Mouse (Mus musculus): Measurements from ENCODE around the gene Rpl37.

Rpl37 gene

DNA sequence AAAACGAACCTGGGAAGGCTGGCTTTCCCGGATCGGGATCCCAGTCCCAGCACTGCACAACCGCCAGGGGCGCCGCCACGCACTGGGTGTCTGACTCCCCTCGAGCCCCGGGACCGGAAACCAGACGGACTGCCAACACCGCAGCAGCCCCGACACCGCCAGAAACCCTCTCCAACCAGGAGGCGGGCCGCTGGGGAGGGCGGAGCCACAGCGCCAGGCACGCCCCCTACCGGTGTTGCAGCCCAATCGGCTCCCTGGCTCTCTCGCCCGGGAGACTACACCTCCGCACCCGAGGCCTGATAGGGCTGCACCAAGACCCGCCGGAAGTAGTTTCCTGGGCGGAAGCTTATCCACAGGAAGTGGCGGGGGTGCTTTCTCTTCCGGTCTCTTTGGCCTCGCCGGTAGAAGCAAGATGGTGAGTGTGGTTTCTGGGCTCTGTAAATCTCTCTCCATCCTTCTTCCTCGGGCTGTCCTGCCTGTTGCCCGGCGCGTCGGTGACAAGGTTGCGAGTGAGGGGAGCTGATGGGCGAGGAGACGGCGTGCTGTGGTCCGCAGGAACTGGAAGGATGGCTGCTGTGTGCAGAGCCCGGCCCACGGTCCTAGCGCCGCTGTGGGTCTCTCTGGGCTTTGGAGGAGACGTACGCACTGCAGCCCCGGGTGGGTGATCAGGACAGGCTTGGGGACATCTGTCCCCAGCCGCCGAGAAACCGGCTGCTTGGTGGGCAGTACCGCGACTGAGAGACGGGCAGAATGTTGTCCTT lies at the start of gene Rpl37:
Gene Rpl37 (plus strand): TSS at position 376 of the 761 bp plus-strand sequence.
- peak; percentile 99 for DNase-seq

DNA sequence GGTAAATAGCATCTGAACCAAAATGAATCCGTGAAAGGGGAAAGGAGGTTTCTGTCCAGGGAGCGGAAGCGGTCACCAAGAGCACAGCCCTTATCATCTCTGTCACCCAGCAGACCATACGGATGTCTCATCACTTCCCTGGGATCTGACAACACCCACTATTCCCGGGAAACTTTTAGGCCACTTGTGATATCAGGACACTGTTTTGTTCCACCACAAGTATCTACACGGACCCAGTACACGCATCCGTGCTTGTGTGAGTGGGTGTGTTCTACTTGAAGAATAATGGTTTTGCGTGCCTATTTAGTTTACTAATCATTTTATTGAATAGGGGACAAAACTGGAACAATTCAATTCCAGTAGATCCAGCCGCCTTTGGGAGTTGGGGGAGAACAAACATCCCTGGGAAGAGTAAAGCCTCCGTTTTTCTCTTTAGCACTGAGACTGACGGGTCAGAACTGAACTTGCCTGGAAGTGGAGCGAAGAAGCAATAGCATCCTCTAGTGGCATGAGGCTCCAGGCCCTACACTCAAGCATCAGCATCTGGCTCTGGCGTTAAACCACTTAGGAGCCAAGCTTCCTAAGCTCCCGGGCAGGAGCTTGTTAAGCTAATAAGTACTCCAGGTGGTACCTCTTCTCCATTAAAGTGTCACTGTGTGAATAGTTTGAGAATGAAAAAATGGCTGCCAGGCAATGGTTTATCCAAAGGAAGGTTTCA lies 47.5 kb upstream of the Rpl37 start:
- peak; percentile 63 to 65 for DNase-seq

- DNase-seq, result no peak
Measured at GRCm38 (mm10) chr15:5081235-5081634, 35.2 kb upstream of the Rpl37 start.

GRCm38 (mm10) chr15:5086162-5086561 lies 30.3 kb upstream of the Rpl37 start:
- peak; percentile 20 to 36 for DNase-seq

DNA sequence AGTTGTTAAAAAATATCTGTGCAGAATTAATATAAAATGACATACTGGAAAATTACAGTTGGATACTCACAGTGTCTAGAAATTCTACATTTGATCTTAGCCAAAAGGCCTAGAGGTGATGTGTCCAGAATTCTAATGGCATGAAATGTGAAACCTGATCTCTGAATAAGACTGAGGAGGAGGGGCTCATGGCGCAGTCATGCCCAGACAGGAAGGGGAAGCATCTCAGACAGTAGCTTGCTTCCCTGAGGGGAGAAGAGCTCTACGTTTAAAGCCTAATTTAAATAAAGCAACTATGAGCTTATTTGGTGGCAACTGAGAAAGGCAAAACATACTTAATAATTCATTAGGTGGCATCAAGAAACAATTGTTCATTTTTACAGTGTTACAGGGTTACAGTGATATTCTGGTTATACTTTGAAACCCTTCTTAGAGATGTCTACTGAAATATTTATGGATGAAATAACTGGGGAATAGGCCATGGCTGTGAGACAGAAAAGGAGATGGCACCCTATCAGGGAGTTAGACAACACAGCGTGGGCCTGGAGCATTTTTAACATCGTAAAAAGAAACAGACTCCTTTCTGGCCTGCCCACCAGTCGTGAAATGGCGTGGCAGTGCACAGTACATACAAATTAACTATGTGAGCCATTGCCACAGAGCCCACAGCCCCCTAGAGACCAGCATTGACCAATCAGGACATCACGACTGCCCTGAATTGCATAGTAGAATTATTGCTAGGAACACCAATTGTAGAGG lies 27.4 kb upstream of the Rpl37 start:
- DNase-seq, result no peak

DNA sequence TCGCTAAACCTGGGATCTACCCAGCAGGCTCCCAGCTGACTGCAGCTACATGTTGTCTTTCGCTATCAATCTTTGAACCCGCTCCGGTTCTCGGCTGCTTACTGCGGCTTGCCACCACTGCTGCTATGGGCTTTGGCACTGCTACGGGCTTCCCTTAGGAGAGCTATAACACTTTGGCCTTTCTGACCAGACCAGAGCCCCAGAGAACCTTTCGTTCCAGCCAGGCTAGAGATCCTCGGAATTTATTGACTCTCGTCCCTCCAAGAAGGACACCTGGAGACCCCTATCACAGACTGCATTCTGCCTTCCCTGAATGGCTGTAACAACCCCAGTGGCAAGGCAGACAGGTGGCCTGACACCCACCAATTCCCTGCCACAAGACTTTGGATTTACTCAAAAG lies 26.3 kb upstream of the Rpl37 start:
- no peak for DNase-seq

- no peak for DNase-seq
Measured at GRCm38 (mm10) chr15:5095534-5096301, 20.7 kb upstream of the Rpl37 start.

GRCm38 (mm10) chr15:5097376-5097775 lies 19.1 kb upstream of the Rpl37 start:
- DNase-seq, result no peak

DNA sequence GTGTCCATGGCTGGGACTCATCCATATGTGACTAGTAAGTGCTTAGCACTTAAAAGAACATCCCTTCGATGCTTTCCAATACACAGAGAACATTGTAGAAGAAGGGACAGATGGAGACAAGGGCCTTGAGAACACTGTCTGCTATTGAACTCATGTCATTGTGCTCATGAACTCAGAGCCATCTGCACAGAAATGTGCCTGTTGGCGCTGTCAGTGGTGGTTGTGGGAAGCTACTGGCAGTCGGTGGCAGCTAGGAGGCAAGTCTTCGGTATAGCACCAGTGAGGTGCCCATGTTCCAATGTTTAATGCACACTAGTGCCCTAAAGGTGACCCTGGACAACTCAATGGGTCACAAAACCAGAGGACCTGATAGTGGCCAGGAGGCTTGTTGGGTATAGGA lies 14.1 kb upstream of the Rpl37 start:
- DNase-seq, result no peak

GRCm38 (mm10) chr15:5105891-5106290 lies 10.6 kb upstream of the Rpl37 start:
- no peak for DNase-seq

- DNase-seq, result peak in 1 of 2 experiments; percentile 61
Measured at GRCm38 (mm10) chr15:5106293-5106692, 10.2 kb upstream of the Rpl37 start.

DNA sequence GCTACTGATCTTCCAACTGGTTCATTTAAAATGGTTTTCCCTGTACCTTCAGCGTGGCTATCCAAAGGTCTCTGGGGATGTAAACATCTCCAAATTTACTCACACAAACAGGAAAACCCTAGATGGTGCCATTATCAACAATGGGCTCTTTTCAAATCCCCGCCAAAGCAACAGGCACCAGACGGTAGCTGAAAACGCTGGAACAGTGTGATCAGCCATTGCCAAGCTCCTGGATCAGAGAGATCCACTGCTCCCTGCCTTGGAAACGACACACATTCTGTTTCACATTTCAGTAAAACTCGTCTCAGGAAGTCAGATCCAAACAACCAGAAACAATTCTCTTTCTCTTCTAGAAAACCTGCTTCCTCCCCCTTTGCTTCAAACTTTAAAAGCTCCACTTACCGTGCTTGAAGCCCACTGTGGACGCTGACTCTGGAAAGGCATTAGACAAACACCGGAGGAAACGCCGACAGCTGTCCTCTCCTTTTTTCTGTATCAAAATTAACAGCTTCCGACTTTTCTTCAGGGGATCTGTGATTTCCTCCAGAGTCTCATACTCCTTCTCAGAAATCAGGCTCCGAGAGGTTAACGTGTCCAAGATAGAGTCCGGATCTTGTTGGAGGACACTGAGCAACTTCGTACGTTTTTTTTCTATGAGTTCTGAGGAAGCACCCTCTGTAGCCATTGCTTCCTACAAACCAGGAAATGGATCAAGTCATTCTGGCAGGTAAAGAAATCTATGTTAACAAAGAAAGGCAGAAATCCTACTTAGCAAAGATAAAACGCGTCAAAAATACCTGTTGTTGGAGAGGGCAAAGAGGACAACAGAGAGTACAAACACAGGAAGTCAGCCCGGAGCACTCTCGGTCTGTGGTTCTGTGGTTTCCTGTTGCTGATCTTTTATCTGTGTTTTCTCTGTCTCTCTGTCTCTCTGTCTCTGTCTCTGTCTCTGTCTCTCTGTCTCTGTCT lies 8.5 kb upstream of the Rpl37 start, which contains the start of gene Card6:
Gene Card6 (minus strand): TSS at position 854 of the 969 bp plus-strand sequence.
- peak in 1 of 2 experiments; percentile 10 for DNase-seq

- DNase-seq, result no peak
Measured at GRCm38 (mm10) chr15:5108655-5109040, 7.8 kb upstream of the Rpl37 start.

GRCm38 (mm10) chr15:5112651-5113050 lies 3.8 kb upstream of the Rpl37 start:
- DNase-seq, result no peak

DNA sequence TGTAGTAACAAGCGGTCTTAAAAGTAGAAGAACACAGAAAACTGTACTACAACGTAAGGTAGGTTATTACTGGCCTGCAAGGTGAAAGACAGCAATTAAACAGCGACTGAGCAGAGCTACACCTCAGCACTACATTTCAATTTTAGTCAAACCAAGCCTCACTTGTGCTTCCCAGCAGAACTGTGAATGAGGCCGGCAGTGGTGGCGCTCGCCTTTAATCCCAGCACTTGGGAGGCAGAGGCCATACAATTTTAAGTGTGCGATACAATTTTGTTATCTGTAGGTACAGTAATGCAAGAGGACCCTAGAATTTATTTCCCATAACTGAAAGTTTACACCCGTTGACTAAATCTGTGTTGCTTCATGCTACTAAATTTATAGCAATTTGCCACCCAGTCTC lies 1.3 kb upstream of the Rpl37 start:
- DNase-seq, result no peak

GRCm38 (mm10) chr15:5117031-5117601 lies 671 bp downstream of the Rpl37 start:
- DNase-seq, result peak; percentile 12 to 13

DNA sequence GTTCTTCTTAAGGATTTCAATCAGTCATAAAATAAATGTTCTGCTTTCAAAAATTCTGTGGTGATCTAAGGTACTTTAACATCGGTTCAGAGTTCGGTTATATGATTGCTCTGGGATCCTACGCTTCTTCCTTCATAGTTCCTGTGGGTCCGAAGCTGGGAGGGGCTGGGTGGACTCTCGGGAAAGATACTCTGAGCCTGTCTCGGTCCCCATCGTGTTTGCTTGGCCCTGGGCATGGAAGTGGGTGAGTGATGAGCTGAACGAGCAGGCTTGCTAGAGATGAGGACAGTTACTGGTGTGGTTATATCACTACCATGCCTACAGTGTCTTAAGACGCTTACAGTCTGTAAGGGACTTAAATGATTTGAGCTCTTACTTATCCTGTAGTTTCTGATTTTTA lies 2.2 kb downstream of the Rpl37 start:
- DNase-seq, result no peak

DNA sequence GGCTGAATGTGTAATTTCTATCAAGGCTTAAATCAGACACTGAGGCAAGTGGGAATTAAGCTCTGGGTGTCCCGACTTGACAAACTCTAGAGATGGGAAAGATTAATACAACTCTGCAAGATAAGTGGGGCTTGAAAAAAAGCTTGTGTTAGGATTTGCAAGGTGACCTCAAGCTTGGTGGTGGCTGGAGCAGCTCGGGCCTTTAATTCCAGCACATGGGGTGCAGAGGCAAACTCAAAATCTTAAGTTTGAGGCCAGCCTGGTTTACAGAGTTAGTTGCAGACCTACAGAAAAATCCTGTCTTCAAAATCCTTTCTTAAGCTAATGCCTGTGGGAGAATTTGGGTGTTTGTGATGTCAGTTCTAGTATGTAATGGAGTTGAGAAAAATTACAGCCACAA lies 2.7 kb downstream of the Rpl37 start:
- no peak for DNase-seq

DNA sequence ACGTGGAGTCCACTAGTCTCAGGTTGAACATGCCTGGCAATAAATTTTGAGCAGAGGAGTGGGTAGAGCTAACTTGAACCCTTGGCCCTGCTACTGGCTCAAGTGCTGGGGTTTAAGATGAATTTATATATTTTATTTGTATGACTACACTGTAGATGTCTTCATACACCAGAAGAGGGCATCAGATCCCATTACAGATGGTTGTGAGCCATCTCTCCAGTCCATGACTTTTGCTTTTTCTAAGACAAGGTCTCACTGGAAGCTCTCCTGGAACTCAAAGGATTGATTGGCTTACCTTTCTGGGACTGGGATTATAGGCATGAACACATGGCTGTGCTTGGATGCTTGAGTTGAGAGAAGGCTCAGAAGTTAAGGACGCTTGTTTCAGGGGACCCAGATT lies 3.3 kb downstream of the Rpl37 start:
- DNase-seq, result no peak

GRCm38 (mm10) chr15:5121535-5122313 lies 5.3 kb downstream of the Rpl37 start:
- no peak for DNase-seq
